Mouse (Mus musculus) G1E-ER4 (cell line): ENCODE data around the gene Tmbim6. TPM values are rescaled to one million over a fixed set of nuclear protein-coding genes. Genes with fewer than 3 reads are reported as not detected.
A peak's percentile ranks its signal among the peaks of the same experiment; 100 is the strongest.

Experiments
- GATA1 ChIP-seq: IDR thresholded peaks from one replicate; pipeline ENCODE4 v1.8.0; 2012; ENCODE audit warnings: low read length, inconsistent platforms
- polyA plus RNA-seq: library from polyadenylated mRNA; stranded (reverse); fragments of >175 nt; gene quantifications from 2 replicates; pipeline ENCODE4 v1.2.3, GENCODE M21; 2012

The Tmbim6 gene
- polyA plus RNA-seq, 1 experiment: 111 TPM

- TF ChIP-seq GATA1: no peak
Measured at GRCm38 (mm10) chr15:99423131-99423530, 30.4 kb downstream of the Tmbim6 start.

GRCm38 (mm10) chr15:99423884-99424283, 31.2 kb downstream of the Tmbim6 start:
- TF ChIP-seq GATA1: no peak

GRCm38 (mm10) chr15:99430394-99430793, 37.7 kb downstream of the Tmbim6 start:
- no peak for TF ChIP-seq GATA1

GRCm38 (mm10) chr15:99431063-99431462, 38.4 kb downstream of the Tmbim6 start:
- TF ChIP-seq GATA1: no peak

GRCm38 (mm10) chr15:99431504-99431903, 38.8 kb downstream of the Tmbim6 start:
- TF ChIP-seq GATA1: no peak

GRCm38 (mm10) chr15:99431967-99432366, 39.3 kb downstream of the Tmbim6 start:
- TF ChIP-seq GATA1: no peak

- no peak for TF ChIP-seq GATA1
Measured at GRCm38 (mm10) chr15:99433081-99433718, 40.5 kb downstream of the Tmbim6 start.

- TF ChIP-seq GATA1: no peak
Measured at GRCm38 (mm10) chr15:99433913-99434312, 41.2 kb downstream of the Tmbim6 start.

GRCm38 (mm10) chr15:99438966-99439698, 46.5 kb downstream of the Tmbim6 start:
- TF ChIP-seq GATA1: no peak

- TF ChIP-seq GATA1: no peak
Measured at GRCm38 (mm10) chr15:99440112-99440815, 47.6 kb downstream of the Tmbim6 start.

- no peak for TF ChIP-seq GATA1
Measured at GRCm38 (mm10) chr15:99440816-99441457, 48.3 kb downstream of the Tmbim6 start.

GRCm38 (mm10) chr15:99442358-99442757, 49.7 kb downstream of the Tmbim6 start:
- TF ChIP-seq GATA1: no peak

GRCm38 (mm10) chr15:99445567-99445966, 52.9 kb downstream of the Tmbim6 start:
- TF ChIP-seq GATA1: no peak

GRCm38 (mm10) chr15:99449131-99449750, 56.6 kb downstream of the Tmbim6 start:
- TF ChIP-seq GATA1: no peak

GRCm38 (mm10) chr15:99449751-99450280, 57.1 kb downstream of the Tmbim6 start:
- TF ChIP-seq GATA1: peak; percentile 38
